Mouse (Mus musculus): ENCODE results near the gene Sfpq. TPM values are rescaled to one million over a fixed set of nuclear protein-coding genes. Genes with fewer than 3 reads are reported as not detected.
"Not testable (repeated sequence)": the region's sequence is repeated elsewhere in the genome, so short reads cannot be mapped to it uniquely, and the experiment has no call there.

The Sfpq gene
- total and polyA plus RNA-seq, 3 experiments: 146 to 560 (median 170) TPM

DNA sequence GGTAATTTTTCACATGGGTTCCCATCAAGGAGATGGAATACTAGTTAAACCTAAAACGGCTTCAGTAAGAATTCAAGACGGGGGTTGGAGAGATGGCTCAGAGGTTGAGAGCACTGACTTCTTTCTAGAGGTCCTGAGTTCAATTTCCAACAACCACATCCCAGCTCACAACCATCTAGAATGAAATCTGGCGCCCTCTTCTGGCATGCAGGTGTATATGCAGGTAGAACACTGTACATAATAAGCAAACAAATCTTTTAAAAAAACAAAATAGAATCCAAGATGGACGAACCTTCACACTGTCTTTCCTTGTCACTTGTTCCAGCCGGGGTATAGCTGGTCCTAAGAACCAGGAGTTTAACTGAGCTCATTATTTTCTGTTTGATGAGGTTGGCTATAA lies 28.8 kb upstream of the Sfpq start:
- Histone ChIP-seq H3K4me3 (replicated peaks in 1 of 3; ENCODE audit: low read depth in 2 of 3, low read length in 2 of 3, poor library complexity in 1 of 3) (no peak overlapping the region), H3K27ac (ENCODE audit: insufficient read depth, low read depth) (no peak overlapping the region), H3K36me3 (replicated peaks in 1 of 2; ENCODE audit: control insufficient read depth in 1 of 2, insufficient read depth in 1 of 2, low read length in 1 of 2) (no peaks in the 10 kb centered on the region), H3K9me3 (replicated peaks; ENCODE audit: low read length) (no peaks in the 10 kb centered on the region), H3K9ac (ENCODE audit: insufficient read depth, low read depth) (no peak overlapping the region), H3K79me2 (replicated peaks; ENCODE audit: control insufficient read depth, extremely low read depth, insufficient read depth, poor library complexity, severe bottlenecking) (no peaks in the 10 kb centered on the region), H3K4me1 (ENCODE audit: control insufficient read depth in 1 of 2, insufficient read depth in 2 of 2) (peaks cover 0 to 14% of the 10 kb centered on the region in 2 experiments; a peak in 1 of 4 replicates), H3K27me3 (replicated peaks) (no peaks in the 10 kb centered on the region), H3K4me2 (ENCODE audit: insufficient read depth, low read depth, poor library complexity, severe bottlenecking) (no peak overlapping the region)
- dilution Hi-C loops (cut with MboI; ENCODE audit: extremely low pct_ligation_motif_present, extremely low pct_unique_long_range_greater_than_20kb, low sequenced_read_pairs): no loop called here
- TF ChIP-seq SIN3A (IDR thresholded peaks at IDR 0.05; ENCODE audit: low read length): no peak
- no peak for DNase-seq (ENCODE audit: extremely low read depth)
- in situ Hi-C loops (cut with MboI; ENCODE audit: low pct_ligation_motif_present, low pct_unique_long_range_greater_than_20kb, low sequenced_read_pairs): no loop called here

DNA sequence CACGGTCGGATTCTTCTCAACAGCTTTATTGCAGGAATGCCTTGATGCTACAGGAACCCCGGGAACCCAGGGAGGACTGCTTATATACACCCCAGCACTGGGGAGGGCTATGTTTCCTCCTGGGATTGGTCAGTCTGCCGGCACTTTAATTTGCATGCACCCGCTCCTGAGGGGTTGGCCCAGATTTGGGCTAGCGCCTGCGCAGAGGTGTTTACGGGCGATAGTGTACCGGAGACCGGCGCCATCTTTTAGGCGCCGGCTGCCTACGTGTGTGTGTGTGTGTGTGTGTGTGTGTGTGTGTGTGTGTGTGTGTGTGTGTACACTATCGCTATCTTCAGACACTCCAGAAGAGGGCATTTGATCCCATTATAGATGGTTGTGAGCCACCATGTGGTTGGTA lies 21.8 kb upstream of the Sfpq start:
- dilution Hi-C loops (cut with MboI; ENCODE audit: extremely low pct_ligation_motif_present, extremely low pct_unique_long_range_greater_than_20kb, low sequenced_read_pairs); H3K9ac ChIP-seq (ENCODE audit: insufficient read depth, low read depth); H3K9me3 ChIP-seq (replicated peaks; ENCODE audit: low read length); H3K79me2 ChIP-seq (replicated peaks; ENCODE audit: control insufficient read depth, extremely low read depth, insufficient read depth, poor library complexity, severe bottlenecking); H3K36me3 ChIP-seq (replicated peaks in 1 of 2; ENCODE audit: control insufficient read depth in 1 of 2, insufficient read depth in 1 of 2, low read length in 1 of 2); H3K4me3 ChIP-seq (replicated peaks in 1 of 3; ENCODE audit: low read depth in 2 of 3, low read length in 2 of 3, poor library complexity in 1 of 3); H3K27ac ChIP-seq (ENCODE audit: insufficient read depth, low read depth); H3K27me3 ChIP-seq (replicated peaks); H3K4me2 ChIP-seq (ENCODE audit: insufficient read depth, low read depth, poor library complexity, severe bottlenecking); DNase-seq (ENCODE audit: extremely low read depth); in situ Hi-C loops (cut with MboI; ENCODE audit: low pct_ligation_motif_present, low pct_unique_long_range_greater_than_20kb, low sequenced_read_pairs): not testable (repeated sequence)
- peaks cover 3 to 10% of the 10 kb centered on the region in 2 experiments; a peak in 3 of 4 replicates for H3K4me1 ChIP-seq (ENCODE audit: control insufficient read depth in 1 of 2, insufficient read depth in 2 of 2)

DNA sequence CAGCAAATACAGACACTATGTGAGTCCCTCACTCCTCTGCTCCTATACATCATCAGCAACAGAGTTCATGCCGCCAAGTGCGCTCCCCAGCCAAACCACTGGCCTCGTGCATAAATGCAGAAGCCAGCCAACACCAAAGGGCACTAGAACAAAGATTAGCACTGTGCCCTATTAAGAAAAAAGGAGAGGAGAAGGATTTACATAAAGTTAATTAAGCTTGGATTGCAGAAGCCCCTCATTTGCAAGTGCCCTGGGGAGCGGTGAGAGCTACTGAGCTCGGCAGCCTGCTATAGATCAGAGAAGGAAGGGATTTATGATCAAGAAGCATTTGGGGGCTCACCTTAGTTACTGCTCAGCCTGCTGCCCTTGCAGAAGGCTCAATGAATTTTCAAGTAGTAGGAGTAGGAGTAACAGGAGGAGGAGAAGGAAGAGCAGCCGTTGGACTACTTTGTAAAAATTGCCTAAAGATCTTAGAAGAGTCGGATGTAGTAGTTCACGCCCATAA lies 20.5 kb upstream of the Sfpq start:
- TF ChIP-seq ETS1 (conservative IDR thresholded peaks at IDR 0.05; ENCODE audit: low read depth, low read length): no peak
- TF ChIP-seq JUND (conservative IDR thresholded peaks at IDR 0.05; ENCODE audit: low read depth, low read length): no peak
- no peak for TF ChIP-seq CHD2 (IDR thresholded peaks at IDR 0.05; ENCODE audit: low read length)
- no peak for TF ChIP-seq GABPA (IDR thresholded peaks at IDR 0.05; ENCODE audit: insufficient replicate concordance, low read depth, low read length)
- no peak for TF ChIP-seq NELFE (IDR thresholded peaks at IDR 0.05; ENCODE audit: low read depth, low read length)
- TF ChIP-seq ELF1 (IDR thresholded peaks at IDR 0.05; ENCODE audit: low read depth, low read length): no peak
- no peak for TF ChIP-seq KAT2A (IDR thresholded peaks at IDR 0.05; ENCODE audit: insufficient replicate concordance, low read length)
- no peak for TF ChIP-seq JUN (IDR thresholded peaks at IDR 0.05; ENCODE audit: insufficient read depth, low read depth, low read length)
- TF ChIP-seq CHD1 (IDR thresholded peaks at IDR 0.05; ENCODE audit: low read depth, low read length): no peak
- no peak for TF ChIP-seq PAX5 (IDR thresholded peaks at IDR 0.05; ENCODE audit: low read length)
- no peak for TF ChIP-seq E2F4 (IDR thresholded peaks at IDR 0.05; ENCODE audit: insufficient replicate concordance, low read depth, low read length)
- TF ChIP-seq RCOR1 (conservative IDR thresholded peaks at IDR 0.05; ENCODE audit: low read depth, low read length): no peak
- no peak for TF ChIP-seq POLR2A (IDR thresholded peaks at IDR 0.05; ENCODE audit: low read depth, low read length)
- TF ChIP-seq USF1 (IDR thresholded peaks at IDR 0.05; ENCODE audit: low read depth, low read length): no peak
- TF ChIP-seq CTCF (conservative IDR thresholded peaks at IDR 0.05 in 1 of 2, IDR thresholded peaks at IDR 0.05 in 1 of 2; ENCODE audit: low read depth in 2 of 2, low read length in 2 of 2): no peak
- TF ChIP-seq ZKSCAN1 (IDR thresholded peaks at IDR 0.05; ENCODE audit: borderline replicate concordance, low read depth, low read length): no peak
- no peak for TF ChIP-seq ZMIZ1 (IDR thresholded peaks at IDR 0.05; ENCODE audit: low read depth, low read length)
- TF ChIP-seq MAFK (IDR thresholded peaks at IDR 0.05; ENCODE audit: insufficient replicate concordance, low read length): no peak
- no peak for TF ChIP-seq BHLHE40 (IDR thresholded peaks at IDR 0.05; ENCODE audit: low read depth, low read length)
- TF ChIP-seq SIN3A (IDR thresholded peaks at IDR 0.05; ENCODE audit: low read length): no peak
- in situ Hi-C loops (cut with MboI; ENCODE audit: low pct_ligation_motif_present, low pct_unique_long_range_greater_than_20kb, low sequenced_read_pairs) (no loop called here), dilution Hi-C loops (cut with MboI; ENCODE audit: extremely low pct_ligation_motif_present, extremely low pct_unique_long_range_greater_than_20kb, low sequenced_read_pairs) (no loop called here)
- no peaks in the 10 kb centered on the region for H3K9me3 ChIP-seq (replicated peaks; ENCODE audit: low read length)
- no peak overlapping the region for H3K9ac ChIP-seq (ENCODE audit: insufficient read depth, low read depth)
- H3K4me2 ChIP-seq (ENCODE audit: insufficient read depth, low read depth, poor library complexity, severe bottlenecking): peak overlapping the region; percentile 54
- peaks cover 3 to 10% of the 10 kb centered on the region in 2 experiments; a peak in 3 of 4 replicates for H3K4me1 ChIP-seq (ENCODE audit: control insufficient read depth in 1 of 2, insufficient read depth in 2 of 2)
- no peak overlapping the region for H3K4me3 ChIP-seq (replicated peaks in 1 of 3; ENCODE audit: low read depth in 2 of 3, low read length in 2 of 3, poor library complexity in 1 of 3)
- H3K79me2 ChIP-seq (replicated peaks; ENCODE audit: control insufficient read depth, extremely low read depth, insufficient read depth, poor library complexity, severe bottlenecking): no peaks in the 10 kb centered on the region
- H3K36me3 ChIP-seq (replicated peaks in 1 of 2; ENCODE audit: control insufficient read depth in 1 of 2, insufficient read depth in 1 of 2, low read length in 1 of 2): no peaks in the 10 kb centered on the region
- H3K27me3 ChIP-seq (replicated peaks): no peaks in the 10 kb centered on the region
- DNase-seq (ENCODE audit: extremely low read depth): no peak
- H3K27ac ChIP-seq (ENCODE audit: insufficient read depth, low read depth): no peak overlapping the region
